Mouse (Mus musculus) forebrain, embryonic 12.5 days (tissue): ENCODE measurements around the gene Cd2bp2. TPM values are rescaled to one million over a fixed set of nuclear protein-coding genes. Genes with fewer than 3 reads are reported as not detected.

ENCODE experiments used
- ATAC-seq: fragments of 200-750 bp; cut with Nextera tagmentation; 2 replicates; pipeline ENCODE4 v1.8.0; 2017; ENCODE audit warnings: moderate TSS enrichment; ENCODE audit not compliant: low FRiP score
- H3K27ac ChIP-seq: fragments of 300-500 bp; sonication (generic); 2 replicates; pipeline ENCODE4 v1.5.1; 2016; ENCODE audit warnings: mild to moderate bottlenecking
- H3K27me3 ChIP-seq: fragments of 300-500 bp; sonication (generic); 2 replicates; pipeline ENCODE4 v1.6.1; 2016; ENCODE audit warnings: mild to moderate bottlenecking
- H3K36me3 ChIP-seq: fragments of 300-500 bp; sonication (generic); replicated peaks from 2 replicates; pipeline ENCODE4 v1.6.1; 2016; ENCODE audit warnings: mild to moderate bottlenecking
- H3K4me1 ChIP-seq: fragments of 300-500 bp; sonication (generic); 2 replicates; pipeline ENCODE4 v1.6.1; 2016
- H3K4me2 ChIP-seq: fragments of 300-500 bp; sonication (generic); 2 replicates; pipeline ENCODE4 v1.6.1; 2016; ENCODE audit warnings: mild to moderate bottlenecking, moderate library complexity
- H3K4me3 ChIP-seq: fragments of 300-500 bp; sonication (generic); replicated peaks from 2 replicates; pipeline ENCODE4 v1.5.1; 2016; ENCODE audit warnings: mild to moderate bottlenecking
- H3K9ac ChIP-seq: fragments of 300-500 bp; sonication (generic); 2 replicates; pipeline ENCODE4 v1.6.1; 2016; ENCODE audit warnings: mild to moderate bottlenecking
- H3K9me3 ChIP-seq: fragments of 300-500 bp; sonication (generic); 2 replicates; pipeline ENCODE4 v1.6.1; 2016
- WGBS: fragments of 180-500 bp; shearing (Covaris S2); methylation state at CpG from one replicate; pipeline ENCODE4 v1.1.7; 2016; 5-methylcytosine and 5-hydroxymethylcytosine counted together
- polyA plus RNA-seq: library from polyadenylated mRNA; unstranded; fragments of >200 nt; fragmentation: Nextera tagmentation; extraction: Ambion mirVana; gene quantifications from 2 replicates; pipeline ENCODE4 v1.2.1, GENCODE M21; 2016

Gene Cd2bp2
- polyA plus RNA-seq, 1 experiment from 2014 or later, result 104 TPM

GRCm38 (mm10) chr7:127214981-127215871 lies 19.4 kb upstream of the Cd2bp2 start:
- H3K4me2 ChIP-seq, result peak overlapping the region; percentile 42
- no peaks in the 10 kb centered on the region for H3K9me3 ChIP-seq
- no peaks in the 10 kb centered on the region for H3K36me3 ChIP-seq
- WGBS, result 23% methylated on average over 33 of the region's 33 CpGs
- no peak overlapping the region for H3K27ac ChIP-seq
- no peak overlapping the region for H3K4me3 ChIP-seq
- ATAC-seq, result 0 out of 2 replicates have a peak, but pooled peaks have one; percentile 9
- H3K4me1 ChIP-seq, result peaks cover 7% of the 10 kb centered on the region; the same call in 1 of the 2 replicates
- H3K27me3 ChIP-seq, result peaks cover 28% of the 10 kb centered on the region
- no peak overlapping the region for H3K9ac ChIP-seq

DNA sequence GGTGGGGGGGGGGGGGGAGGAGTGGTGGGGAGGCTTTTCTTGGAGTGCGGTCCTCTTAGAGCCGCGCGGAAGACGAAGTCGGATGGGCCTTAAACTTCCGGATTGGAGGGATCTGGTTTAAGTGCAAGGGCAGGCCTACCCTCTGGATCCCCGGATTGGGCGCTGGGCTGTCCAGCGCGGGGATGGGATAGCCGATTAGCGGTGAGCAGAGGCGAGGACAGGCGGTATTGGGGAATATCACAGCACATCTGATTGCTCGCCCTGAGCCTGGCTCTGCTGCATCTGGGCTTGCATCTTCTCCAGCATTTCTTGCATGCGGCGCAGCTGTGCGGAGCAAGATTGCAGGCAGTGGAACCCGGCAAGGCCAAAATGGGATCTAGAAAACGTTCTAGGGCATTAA lies 18.7 kb upstream of the Cd2bp2 start:
- Histone ChIP-seq H3K27me3 (peaks cover 28% of the 10 kb centered on the region), H3K4me3 (no peak overlapping the region), H3K9ac (no peak overlapping the region), H3K4me2 (no peak overlapping the region), H3K9me3 (no peaks in the 10 kb centered on the region), H3K4me1 (peaks cover 9% of the 10 kb centered on the region), H3K36me3 (no peaks in the 10 kb centered on the region), H3K27ac (no peak overlapping the region)
- ATAC-seq, result no peak
- WGBS, result 37% methylated on average over 21 of the region's 21 CpGs

DNA sequence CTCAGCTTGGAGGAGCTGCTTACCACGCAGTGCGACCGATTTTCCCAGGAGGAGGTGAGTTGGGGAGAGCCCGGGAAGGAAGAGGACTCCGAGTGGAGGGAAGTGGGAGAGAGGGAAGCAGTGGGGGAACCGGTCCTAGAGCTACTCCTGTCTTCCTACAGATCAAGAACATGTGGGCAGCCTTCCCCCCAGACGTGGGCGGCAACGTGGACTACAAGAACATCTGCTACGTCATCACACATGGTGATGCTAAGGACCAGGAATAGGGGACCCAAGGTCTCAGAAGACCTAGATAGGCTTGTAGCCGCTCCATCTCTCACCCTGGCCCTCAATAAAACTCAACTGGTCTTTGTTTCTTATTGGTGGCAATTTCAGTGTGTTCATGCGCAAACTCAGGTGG lies 18.1 kb upstream of the Cd2bp2 start:
- Histone ChIP-seq H3K4me3 (no peak overlapping the region), H3K36me3 (no peaks in the 10 kb centered on the region), H3K9ac (no peak overlapping the region), H3K27ac (no peak overlapping the region), H3K4me1 (peaks cover 12% of the 10 kb centered on the region), H3K27me3 (peaks cover 28% of the 10 kb centered on the region), H3K9me3 (no peaks in the 10 kb centered on the region), H3K4me2 (no peak overlapping the region)
- 44% methylated on average over 12 of the region's 12 CpGs for WGBS
- ATAC-seq, result no peak

DNA sequence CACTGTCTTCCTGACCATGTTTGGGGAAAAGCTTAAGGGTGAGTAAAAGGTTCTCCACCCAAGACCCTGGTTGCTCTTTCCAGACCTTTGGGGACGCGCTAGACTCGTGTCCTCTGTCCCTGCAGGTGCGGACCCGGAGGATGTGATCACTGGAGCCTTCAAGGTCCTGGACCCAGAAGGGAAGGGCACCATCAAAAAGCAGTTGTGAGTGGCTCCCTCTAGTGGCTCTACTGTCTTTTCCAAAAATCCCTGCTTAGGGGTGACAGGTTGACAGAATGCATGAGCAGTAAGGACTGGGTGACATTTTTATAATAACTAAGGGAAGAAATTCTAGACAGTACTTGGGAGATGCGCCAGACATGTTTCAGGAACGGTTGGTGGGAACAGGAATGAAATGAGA lies 17.6 kb upstream of the Cd2bp2 start:
- Histone ChIP-seq H3K9ac (no peak overlapping the region), H3K27ac (no peak overlapping the region), H3K9me3 (no peaks in the 10 kb centered on the region), H3K27me3 (peaks cover 28% of the 10 kb centered on the region), H3K4me1 (peaks cover 12% of the 10 kb centered on the region), H3K4me2 (no peak overlapping the region), H3K36me3 (no peaks in the 10 kb centered on the region), H3K4me3 (no peak overlapping the region)
- WGBS, result 46% methylated on average over 7 of the region's 7 CpGs
- ATAC-seq, result no peak

GRCm38 (mm10) chr7:127212432-127213250 lies 16.8 kb upstream of the Cd2bp2 start:
- Histone ChIP-seq H3K4me1 (peaks cover 14% of the 10 kb centered on the region), H3K4me2 (no peak overlapping the region), H3K27ac (no peak overlapping the region), H3K9ac (no peak overlapping the region), H3K27me3 (peaks cover 28% of the 10 kb centered on the region), H3K4me3 (no peak overlapping the region), H3K36me3 (no peaks in the 10 kb centered on the region), H3K9me3 (no peaks in the 10 kb centered on the region)
- WGBS, result 86% methylated on average over 12 of the region's 12 CpGs
- ATAC-seq, result no peak

DNA sequence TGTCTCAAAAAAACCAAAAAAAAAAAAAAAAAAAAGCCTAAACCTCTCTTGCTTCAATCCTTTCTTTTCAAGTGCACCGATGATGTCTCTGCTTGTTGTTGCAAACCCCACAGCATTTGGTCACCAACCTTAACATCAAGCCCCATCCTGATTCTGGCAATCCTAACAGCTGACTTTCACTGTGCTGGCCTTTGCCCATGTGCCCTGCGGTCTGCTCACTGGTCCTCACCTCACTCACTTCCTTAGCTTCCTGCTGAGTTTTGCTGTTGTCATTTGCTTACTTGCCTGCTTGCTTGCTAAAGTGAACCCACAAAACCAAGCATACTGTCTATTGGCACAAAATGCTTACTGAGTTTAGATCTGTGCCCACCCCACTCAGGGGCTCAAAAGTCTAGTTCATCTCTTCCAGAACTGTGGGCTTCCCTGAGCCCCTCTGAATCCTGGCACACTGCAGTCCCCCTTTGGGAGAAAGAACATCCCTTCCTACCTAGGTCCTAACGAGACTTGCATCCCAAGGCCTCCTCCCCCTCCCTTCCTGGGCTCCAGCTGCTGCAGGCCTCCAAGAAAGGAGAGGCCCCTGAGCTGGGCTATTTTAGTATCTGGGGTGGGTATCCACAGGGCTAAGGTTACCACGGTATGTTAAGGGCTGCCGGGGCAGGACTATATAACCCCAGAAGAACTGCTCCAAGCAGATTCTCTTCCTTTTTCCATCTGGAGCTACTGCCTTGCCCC lies 15.3 kb upstream of the Cd2bp2 start:
- no peak for ATAC-seq
- peaks cover 28% of the 10 kb centered on the region for H3K27me3 ChIP-seq
- peaks cover 29% of the 10 kb centered on the region for H3K4me1 ChIP-seq
- H3K4me2 ChIP-seq, result no peak overlapping the region
- no peak overlapping the region for H3K4me3 ChIP-seq
- no peaks in the 10 kb centered on the region for H3K36me3 ChIP-seq
- 78% methylated on average over 5 of the region's 5 CpGs for whole genome bisulfite sequencing
- H3K27ac ChIP-seq, result no peak overlapping the region
- H3K9me3 ChIP-seq, result no peaks in the 10 kb centered on the region
- H3K9ac ChIP-seq, result 0 out of 2 replicates have a peak overlapping the region, but pooled peaks have one; percentile 12

- peaks cover 34% of the 10 kb centered on the region for H3K4me1 ChIP-seq
- ATAC-seq, result no peak
Measured at GRCm38 (mm10) chr7:127210266-127210665, 14.4 kb upstream of the Cd2bp2 start.

DNA sequence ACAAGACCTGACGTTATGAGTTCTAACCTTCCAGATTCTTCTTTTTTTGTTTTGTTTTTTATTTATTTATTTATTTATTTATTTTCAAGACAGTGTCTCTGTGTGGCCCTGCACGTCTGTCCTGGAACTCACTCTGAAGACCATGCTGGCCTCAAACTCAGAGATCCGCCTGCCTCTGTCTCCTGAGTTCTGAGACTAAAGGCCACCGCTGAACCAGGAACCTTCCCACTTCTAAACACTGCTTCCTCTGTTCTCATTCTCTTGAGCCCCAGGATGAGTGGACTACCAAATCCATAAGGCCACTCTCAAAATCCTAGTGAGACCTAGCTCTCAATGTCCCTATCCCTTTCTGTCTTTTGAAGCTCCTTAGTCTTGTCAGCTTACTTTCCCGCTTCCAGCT lies 14.0 kb upstream of the Cd2bp2 start:
- no peak overlapping the region for H3K27ac ChIP-seq

More at GRCm38 (mm10) chr7:127210266-127210665, 14.4 kb upstream of the Cd2bp2 start:
- Histone ChIP-seq H3K4me3 (no peak overlapping the region), H3K9ac (no peak overlapping the region), H3K36me3 (peaks cover 1% of the 10 kb centered on the region; the same call in 1 of the 2 replicates), H3K27ac (no peak overlapping the region), H3K4me2 (no peak overlapping the region; the same call in 1 of the 2 replicates), H3K9me3 (no peaks in the 10 kb centered on the region), H3K27me3 (peaks cover 25% of the 10 kb centered on the region)
- 93% methylated on average over 4 of the region's 4 CpGs for WGBS

GRCm38 (mm10) chr7:127208553-127209438 lies 12.9 kb upstream of the Cd2bp2 start, which contains the start of gene Mylpf:
Gene Mylpf, plus strand, starts transcription at chr7:127208890.
- WGBS, result under 1% methylated on average over 32 of the region's 44 CpGs

More for the DNA sequence above, 14.0 kb upstream of the Cd2bp2 start:
- Histone ChIP-seq H3K27me3 (peaks cover 21% of the 10 kb centered on the region), H3K4me1 (peaks cover 35% of the 10 kb centered on the region), H3K4me3 (no peak overlapping the region), H3K36me3 (peaks cover 5% of the 10 kb centered on the region; the same call in 1 of the 2 replicates), H3K9ac (no peak overlapping the region), H3K9me3 (no peaks in the 10 kb centered on the region), H3K4me2 (peak overlapping the region; percentile 67)
- no peak for ATAC-seq
- 83% methylated on average over 5 of the region's 5 CpGs for WGBS

DNA sequence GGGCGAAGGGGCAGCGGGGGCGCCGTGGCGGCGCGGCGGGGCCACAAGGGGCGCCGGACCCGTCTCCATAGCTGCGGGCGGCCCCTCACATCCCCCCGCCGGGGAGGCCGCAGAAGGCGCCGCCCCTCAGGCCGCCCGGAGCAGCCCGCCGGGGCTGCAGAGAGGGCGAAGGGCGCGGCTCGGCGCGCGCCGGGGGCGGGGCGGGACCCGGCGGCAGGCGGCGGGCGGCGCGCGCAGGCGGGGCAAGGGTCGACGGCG lies 12.4 kb upstream of the Cd2bp2 start, which contains the start of gene Tbc1d10b:
Gene Tbc1d10b, minus strand, starts transcription at position 174 of the 258 bp plus-strand sequence.
- 1% methylated on average over 12 of the region's 44 CpGs for WGBS
- ATAC-seq, result peak; percentile 37; the same call in 1 of the 2 replicates
- Histone ChIP-seq H3K36me3 (peaks cover 17% of the 10 kb centered on the region), H3K4me2 (peak within 1 kb of the TSS; percentile 100), H3K9ac (peak within 1 kb of the TSS; percentile 96), H3K27me3 (0 out of 2 replicates have a peak, but pooled peaks cover 5% of the 10 kb centered on the region), H3K27ac (peak within 1 kb of the TSS; percentile 87), H3K9me3 (no peaks in the 10 kb centered on the region), H3K4me3 (peak within 1 kb of the TSS; percentile 96), H3K4me1 (peaks cover 35% of the 10 kb centered on the region)

More at GRCm38 (mm10) chr7:127208553-127209438, 12.9 kb upstream of the Cd2bp2 start, which contains the start of gene Mylpf:
- Histone ChIP-seq H3K4me3 (peak within 1 kb of the TSS; percentile 96), H3K4me2 (peak within 1 kb of the TSS; percentile 100), H3K4me1 (peaks cover 35% of the 10 kb centered on the region), H3K36me3 (peaks cover 11% of the 10 kb centered on the region), H3K9ac (peak within 1 kb of the TSS; percentile 96), H3K27ac (peak within 1 kb of the TSS; percentile 87), H3K27me3 (peaks cover 10% of the 10 kb centered on the region), H3K9me3 (no peaks in the 10 kb centered on the region)
- peak; percentile 94 for ATAC-seq
